ENCODE assay signal across 8 mouse cellular contexts in the genomic region with DNA sequence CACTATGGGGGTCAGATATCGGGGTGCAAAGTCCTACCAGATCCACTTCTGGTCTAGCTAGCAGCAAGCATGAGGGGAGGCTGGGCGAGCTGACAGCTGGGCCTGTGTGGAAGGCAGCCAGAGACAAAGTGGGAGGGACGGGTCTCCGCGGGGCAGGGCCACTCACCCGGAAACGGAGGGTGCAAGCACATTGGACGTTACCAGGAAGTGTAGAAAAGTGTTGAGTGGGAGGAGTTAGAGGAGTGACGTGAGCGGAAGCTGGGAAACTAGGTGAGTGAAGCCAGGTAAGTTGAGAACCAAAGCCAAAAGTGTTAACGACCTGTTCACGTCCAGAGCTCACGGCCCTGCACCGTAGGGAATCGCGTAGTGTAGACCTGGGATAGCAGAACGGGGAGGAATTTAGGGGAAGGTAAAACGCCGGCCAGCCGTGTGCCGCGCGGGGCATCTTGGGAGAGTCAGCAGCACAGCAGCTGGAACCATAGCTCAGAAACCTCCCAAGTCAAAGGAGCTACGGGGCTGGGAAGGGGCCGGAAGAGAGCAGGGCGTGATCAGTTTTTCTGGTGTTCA. TPM values are rescaled to one million over a fixed set of nuclear protein-coding genes. Genes with fewer than 3 reads are reported as not detected.
DNase-seq lines count a peak whose midpoint lies in the region; ATAC-seq lines count a peak whose summit lies in the region.

TSS of gene Zfp51 (plus strand) at position 237 of the 567 bp plus-strand sequence.

- peak; percentile 98 for ATAC-seq in inflammation-experienced regulatory T-cells, adult 6 months
- ATAC-seq in megakaryocyte-erythroid progenitor cell, adult 5-6 weeks (replicated peaks; ENCODE audit: low FRiP score, low TSS enrichment, poor library complexity, severe bottlenecking): peak; percentile 99

- intact Hi-C loops in gastrocnemius, postnatal 14 days (cut with DNase I; ENCODE audit: low total_unique reads): no loop called here
- intact Hi-C loops in left cerebral cortex, postnatal 10 days (cut with DNase I): loop anchor here (10.0 kb wide), 1 partner anchor 65 kb away; no protein-coding TSS in a partner anchor

- DNase-seq in adrenal gland, adult (ENCODE audit: inconsistent age in 2 of 2, low spot score in 1 of 2): peak; percentile 94 to 98
- DNase-seq in embryo, embryonic 10.5 days (ENCODE audit: low spot score): peak; percentile 93
- DNase-seq in gastrocnemius, postnatal 14 days: peak; percentile 94
- peak; percentile 82 to 93 for DNase-seq in left cerebral cortex, postnatal 10 days (ENCODE audit: extremely low spot score in 1 of 2, low spot score in 2 of 2)
- peak; percentile 81 for DNase-seq in right cerebral cortex, postnatal 25 days
- DNase-seq in urinary bladder, postnatal 4 days (ENCODE audit: low spot score in 2 of 2): peak; percentile 92

RNA-seq across cellular contexts. Expression of gene Zfp51, which starts in this region (rescaled TPM):
- 1 to 10 TPM; 4.5 to 5.0 TPM for total RNA-seq in gastrocnemius, postnatal 14 days (2021)
- polyA plus RNA-seq in inflammation-experienced regulatory T-cells, adult 6 months (2017; shearing (Covaris generic)): 10 to 100 TPM; 29.4 to 41.9 (median 36.2) TPM
- 1 to 10 TPM; 3.7 to 4.5 TPM for total RNA-seq in left cerebral cortex, postnatal 10 days (2021)
- total RNA-seq in megakaryocyte-erythroid progenitor cell, adult 5-6 weeks (2014; fragmentation: Nextera tagmentation): 7.6 and 11.4 TPM in 2 replicates
- 11.4 and 11.8 TPM in 2 replicates for total RNA-seq in megakaryocyte-erythroid progenitor cell, adult 5-6 weeks (2017)

Comparison
In these comparisons a context has a peak if more than half of its experiments do, and no peak if none do; other contexts are left out.
1. Peak in every context shown above with its lines: DNase-seq and ATAC-seq.